Mouse (Mus musculus) left cerebral cortex, postnatal 25 days (tissue): ENCODE measurements around the gene Hist1h2bb. TPM values are rescaled to one million over a fixed set of nuclear protein-coding genes. Genes with fewer than 3 reads are reported as not detected.

Experiments used
- microRNA-seq, 2 experiments: library from miRNA; unstranded; fragments of <30 nt; microRNA quantifications; one replicate each; pipeline ENCODE4 v1.2.0; 2022
- total RNA-seq, 2 experiments: library from RNA; stranded (reverse); gene quantifications; 2 replicates each; pipeline ENCODE4 v1.2.3; 2021

The Hist1h2bb gene
- total RNA-seq, 2 experiments from 2014 or later = 17.5 to 23.2 TPM

Small RNAs within 50 kb of the gene (microRNA-seq; reads per million reads assigned to microRNA genes)
- gene Gm44314 (0 reads per million in 2 experiments), gene Gm44484 (0 reads per million in 2 experiments)

Other genes with a start within 250 kb of the Hist1h2bb start
- gene Hist1h4h, start 215.7 kb upstream of the Hist1h2bb start, total RNA-seq = 100 to 1,000 TPM; 300 to 349 TPM
- gene Hist1h2af, start 212.8 kb upstream of the Hist1h2bb start, total RNA-seq = 1 to 10 TPM; 1.6 to 3.9 TPM
- gene Hist1h3g, start 211.3 kb upstream of the Hist1h2bb start, total RNA-seq = 1 to 10 TPM; 3.1 to 4.6 TPM
- gene Hist1h2bh, start 203.3 kb upstream of the Hist1h2bb start, total RNA-seq = under 1 TPM; 0.57 to 0.87 TPM
- 10 to 100 TPM; 16.0 to 17.8 TPM for gene Hist1h3f, start 202.7 kb upstream of the Hist1h2bb start, total RNA-seq
- gene Hist1h4f, start 195.1 kb upstream of the Hist1h2bb start, total RNA-seq = 100 to 1,000 TPM; 160 to 188 TPM
- gene Hist1h1d, start 193.5 kb upstream of the Hist1h2bb start, total RNA-seq = 1 to 10 TPM; 3.6 to 5.7 TPM
- gene Hist1h3e, start 184.4 kb upstream of the Hist1h2bb start, total RNA-seq = 10 to 100 TPM; 41.7 to 46.6 TPM
- 1 to 10 TPM; 5.0 to 6.6 TPM for gene Hist1h2ae, start 175.5 kb upstream of the Hist1h2bb start, total RNA-seq
- 10 to 100 TPM; 82.4 to 88.3 TPM for gene Hist1h2bg, start 175.3 kb upstream of the Hist1h2bb start, total RNA-seq
- gene Hist1h2bf, start 172.5 kb upstream of the Hist1h2bb start, total RNA-seq = 10 to 100 TPM; 25.7 to 29.4 TPM
- gene Hist1h2ad, start 172.4 kb upstream of the Hist1h2bb start, total RNA-seq = 1 to 10 TPM; 9.0 to 9.1 TPM
- 10 to 100 TPM in 1 of 2 experiments, 1 to 10 TPM in 1; 7.2 to 10.5 TPM for gene Hist1h3d, start 171.0 kb upstream of the Hist1h2bb start, total RNA-seq
- 100 to 1,000 TPM; 121 to 160 TPM for gene Hist1h4d, start 165.1 kb upstream of the Hist1h2bb start, total RNA-seq
- gene Hist1h2be, start 125.6 kb upstream of the Hist1h2bb start, total RNA-seq = 1 to 10 TPM; 7.4 to 7.7 TPM
- gene Hist1h1e, start 124.2 kb upstream of the Hist1h2bb start, total RNA-seq = 10 to 100 TPM; 53.2 to 67.9 TPM
- 1 to 10 TPM; 2.1 to 2.4 TPM for gene Hist1h2ac, start 62.8 kb upstream of the Hist1h2bb start, total RNA-seq
- 10 to 100 TPM; 32.7 to 35.0 TPM for gene Hist1h2bc, start 62.5 kb upstream of the Hist1h2bb start, total RNA-seq
- not detected for gene Hist1h1t, start 50.9 kb upstream of the Hist1h2bb start, total RNA-seq
- gene Hist1h4c, start 48.3 kb upstream of the Hist1h2bb start, total RNA-seq = 100 to 1,000 TPM in 1 of 2 experiments, 10 to 100 TPM in 1; 94.8 to 129 TPM
- gene Hfe, start 35.9 kb upstream of the Hist1h2bb start, total RNA-seq = 1 to 10 TPM; 3.1 to 3.7 TPM
- gene Hist1h1c, start 7.9 kb upstream of the Hist1h2bb start, total RNA-seq = 10 to 100 TPM; 51.7 to 71.1 TPM
- 1 to 10 TPM; 1.9 to 2.6 TPM for gene Hist1h3c, start 1.1 kb upstream of the Hist1h2bb start, total RNA-seq
- gene Hist1h2ab, start 4.4 kb downstream of the Hist1h2bb start, total RNA-seq = 10 to 100 TPM; 27.5 to 31.4 TPM
- 10 to 100 TPM in 1 of 2 experiments, 1 to 10 TPM in 1; 9.3 to 14.5 TPM for gene Hist1h3b, start 5.5 kb downstream of the Hist1h2bb start, total RNA-seq
- gene Hist1h4b, start 10.3 kb downstream of the Hist1h2bb start, total RNA-seq = 10 to 100 TPM; 87.5 to 89.8 TPM
- 10 to 100 TPM; 47.0 to 58.8 TPM for gene Hist1h4a, start 14.5 kb downstream of the Hist1h2bb start, total RNA-seq
- 10 to 100 TPM; 35.9 to 40.0 TPM for gene Hist1h3a, start 15.7 kb downstream of the Hist1h2bb start, total RNA-seq
- gene Hist1h1a, start 16.9 kb downstream of the Hist1h2bb start, total RNA-seq = 10 to 100 TPM; 18.2 to 29.1 TPM
- gene Trim38, start 23.2 kb downstream of the Hist1h2bb start, total RNA-seq = not detected
- gene Slc17a2, start 60.3 kb downstream of the Hist1h2bb start, total RNA-seq = not detected
- gene Slc17a3, start 92.7 kb downstream of the Hist1h2bb start, total RNA-seq = under 1 TPM; 0.11 to 0.16 TPM
- gene Slc17a1, start 121.0 kb downstream of the Hist1h2bb start, total RNA-seq = not detected
- not detected for gene Slc17a4, start 168.3 kb downstream of the Hist1h2bb start, total RNA-seq
- gene Hist1h2ba, start 187.4 kb downstream of the Hist1h2bb start, total RNA-seq = not detected
- not detected for gene Hist1h2aa, start 187.7 kb downstream of the Hist1h2bb start, total RNA-seq
- under 1 TPM; 0.41 to 0.55 TPM for gene Scgn, start 244.5 kb downstream of the Hist1h2bb start, total RNA-seq